Mouse (Mus musculus): ENCODE measurements at regions not wholly inside any gene's neighbourhood (a gene's known extent, or its start where the extent isn't known, plus 50 kb on each side); places are given as distances from the start of the nearest gene placed in this dataset.

DNA sequence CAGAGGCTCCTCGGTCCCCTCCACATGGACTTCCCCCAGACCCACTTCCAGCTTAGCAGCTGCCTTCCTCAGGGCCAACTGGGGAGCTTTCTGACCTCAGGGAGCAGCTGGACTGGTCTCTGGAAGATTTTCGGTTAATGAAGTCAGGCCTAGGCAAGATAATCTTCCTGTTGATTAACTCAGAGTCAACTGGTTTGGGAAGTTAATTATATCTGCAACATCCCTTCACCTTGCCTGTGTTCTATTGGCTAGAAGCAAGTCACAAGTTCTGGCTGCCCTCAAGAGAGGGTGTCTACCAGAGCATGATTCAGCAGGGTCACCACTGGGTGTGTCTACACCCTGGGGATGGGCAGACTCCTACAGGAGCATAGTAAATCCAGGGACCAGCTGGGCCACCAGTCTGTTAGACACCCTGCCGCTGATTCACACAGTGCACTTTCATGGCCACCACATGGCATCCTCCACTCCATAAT, 53.9 kb upstream of the Maml3 start:
- Histone ChIP-seq H3K4me2 (replicated peaks) (no peak overlapping the region), H3K27me3 (no peaks in the 10 kb centered on the region), H3K4me3 (replicated peaks) (no peak overlapping the region), H3K27ac (replicated peaks) (peak overlapping the region; percentile 65; the same call in 1 of the 2 replicates), H3K9me3 (replicated peaks) (no peaks in the 10 kb centered on the region), H3K36me3 (no peaks in the 10 kb centered on the region), H3K9ac (no peak overlapping the region), H3K4me1 (peaks cover 2% of the 10 kb centered on the region; the same call in 1 of the 2 replicates)
- ATAC-seq (ENCODE audit: insufficient number of reproducible peaks, low FRiP score, low TSS enrichment, low read depth), result no peak; the same call in 1 of the 2 replicates
- WGBS, result 68% methylated on average over 3 of the region's 3 CpGs

DNA sequence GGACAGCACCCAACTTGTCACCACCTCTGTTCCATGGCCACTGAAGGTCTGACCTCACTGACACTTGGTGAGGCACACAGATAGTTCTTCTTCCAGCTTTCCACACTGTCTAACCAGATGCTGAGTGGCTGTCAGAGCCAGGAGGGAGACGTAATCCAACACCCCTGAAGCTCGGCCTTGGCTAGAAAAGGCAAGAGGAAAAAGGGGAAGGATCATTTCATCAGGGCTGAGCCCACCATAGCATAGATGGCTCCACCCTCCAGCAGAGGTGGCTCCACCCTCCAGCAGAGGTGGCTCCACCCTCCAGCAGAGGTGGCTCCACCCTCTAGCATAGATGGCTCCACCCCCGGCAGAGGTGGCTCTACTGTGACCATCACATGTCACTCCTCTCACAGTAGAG, 56.8 kb upstream of the Maml3 start:
- Histone ChIP-seq H3K9ac (no peak overlapping the region), H3K4me3 (replicated peaks) (no peak overlapping the region), H3K4me1 (peaks cover 5% of the 10 kb centered on the region; the same call in 1 of the 2 replicates), H3K36me3 (no peaks in the 10 kb centered on the region), H3K9me3 (replicated peaks) (no peaks in the 10 kb centered on the region), H3K4me2 (replicated peaks) (no peak overlapping the region), H3K27ac (replicated peaks) (no peak overlapping the region), H3K27me3 (no peaks in the 10 kb centered on the region)
- 49% methylated on average over 3 of the region's 3 CpGs for WGBS
- ATAC-seq (ENCODE audit: insufficient number of reproducible peaks, low FRiP score, low TSS enrichment, low read depth), result no peak

DNA sequence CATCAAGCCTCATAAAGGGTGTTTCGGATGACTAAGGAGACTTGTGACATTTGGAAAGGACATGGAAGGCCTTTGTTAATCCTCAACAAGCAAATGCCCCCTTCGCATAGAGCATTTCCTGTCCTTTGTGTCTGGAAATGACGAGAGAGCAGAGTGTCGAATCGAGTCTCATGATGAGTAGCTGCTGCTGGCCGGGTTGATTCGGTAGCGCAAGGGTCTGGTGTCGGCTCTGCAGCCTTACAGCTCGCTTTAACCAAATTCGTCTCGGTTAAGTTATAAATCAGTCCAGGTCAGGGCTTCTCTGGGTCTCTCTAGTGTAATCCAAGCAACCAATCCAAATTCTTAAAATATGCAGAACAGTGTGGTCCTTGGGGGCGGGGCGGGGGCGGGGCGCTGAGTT, 59.1 kb upstream of the Maml3 start:
- Histone ChIP-seq H3K4me1 (peaks cover 5% of the 10 kb centered on the region; the same call in 1 of the 2 replicates), H3K4me3 (replicated peaks) (no peak overlapping the region; the same call in 1 of the 2 replicates), H3K27ac (replicated peaks) (0 out of 2 replicates have a peak overlapping the region, but pooled peaks have one; percentile 22), H3K9ac (no peak overlapping the region), H3K27me3 (no peaks in the 10 kb centered on the region), H3K36me3 (no peaks in the 10 kb centered on the region), H3K9me3 (replicated peaks) (no peaks in the 10 kb centered on the region), H3K4me2 (replicated peaks) (peak overlapping the region; percentile 26)
- WGBS, result 50% methylated on average over 16 of the region's 16 CpGs
- ATAC-seq (ENCODE audit: insufficient number of reproducible peaks, low FRiP score, low TSS enrichment, low read depth), result no peak

DNA sequence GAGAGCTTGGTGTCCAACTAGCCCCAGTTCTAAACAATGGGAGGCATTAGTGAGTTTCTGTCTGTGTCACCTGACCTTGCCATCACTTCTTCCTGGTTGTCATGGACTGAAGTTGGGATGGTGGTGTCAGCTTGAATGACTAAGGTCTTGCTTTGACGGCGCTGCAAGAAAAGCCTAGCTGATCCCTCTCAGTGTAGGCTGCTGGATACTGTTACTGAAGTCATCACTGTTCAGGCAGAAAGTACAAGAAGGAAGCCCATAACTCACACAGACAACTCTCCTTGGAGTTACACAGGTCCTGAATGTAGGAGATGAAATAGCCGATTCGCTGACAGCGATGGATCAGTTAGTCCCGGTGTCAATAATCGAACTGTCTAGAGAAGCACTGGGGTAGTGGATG, 62.5 kb upstream of the Maml3 start:
- H3K4me1 ChIP-seq, result peaks cover 5% of the 10 kb centered on the region; the same call in 1 of the 2 replicates
- WGBS, result 93% methylated on average over 7 of the region's 7 CpGs
- no peak for ATAC-seq (ENCODE audit: insufficient number of reproducible peaks, low FRiP score, low TSS enrichment, low read depth)
- H3K27me3 ChIP-seq, result no peaks in the 10 kb centered on the region
- no peak overlapping the region for H3K27ac ChIP-seq (replicated peaks)
- no peaks in the 10 kb centered on the region for H3K36me3 ChIP-seq
- H3K9me3 ChIP-seq (replicated peaks), result no peaks in the 10 kb centered on the region
- no peak overlapping the region for H3K4me2 ChIP-seq (replicated peaks)
- no peak overlapping the region for H3K4me3 ChIP-seq (replicated peaks)
- H3K9ac ChIP-seq, result no peak overlapping the region

DNA sequence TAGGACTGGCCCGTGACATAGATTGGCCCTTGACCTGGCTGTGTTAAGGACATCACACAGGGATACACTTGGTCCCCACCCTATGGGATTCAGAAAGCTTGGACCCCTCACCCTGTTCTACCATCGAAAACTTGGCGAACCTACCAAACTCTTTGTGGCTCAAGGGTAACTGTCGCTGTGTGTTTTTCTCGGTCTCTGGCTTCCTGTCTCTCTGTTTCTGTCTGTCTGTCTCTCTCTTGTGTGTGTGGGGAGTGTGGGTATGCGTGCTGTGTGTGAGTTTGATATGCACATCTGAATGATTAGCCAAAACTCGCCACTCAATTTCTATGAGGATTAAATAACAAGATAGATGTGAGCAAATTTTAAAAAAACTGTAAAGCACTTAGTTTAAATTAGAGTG, 66.0 kb upstream of the Maml3 start:
- Histone ChIP-seq H3K27me3 (no peaks in the 10 kb centered on the region), H3K9me3 (replicated peaks) (no peaks in the 10 kb centered on the region), H3K4me2 (replicated peaks) (no peak overlapping the region), H3K4me3 (replicated peaks) (no peak overlapping the region), H3K9ac (no peak overlapping the region), H3K4me1 (0 out of 2 replicates have a peak, but pooled peaks cover under 1% of the 10 kb centered on the region), H3K27ac (replicated peaks) (no peak overlapping the region), H3K36me3 (no peaks in the 10 kb centered on the region)
- WGBS, result 94% methylated on average over 7 of the region's 7 CpGs
- no peak for ATAC-seq (ENCODE audit: insufficient number of reproducible peaks, low FRiP score, low TSS enrichment, low read depth)

DNA sequence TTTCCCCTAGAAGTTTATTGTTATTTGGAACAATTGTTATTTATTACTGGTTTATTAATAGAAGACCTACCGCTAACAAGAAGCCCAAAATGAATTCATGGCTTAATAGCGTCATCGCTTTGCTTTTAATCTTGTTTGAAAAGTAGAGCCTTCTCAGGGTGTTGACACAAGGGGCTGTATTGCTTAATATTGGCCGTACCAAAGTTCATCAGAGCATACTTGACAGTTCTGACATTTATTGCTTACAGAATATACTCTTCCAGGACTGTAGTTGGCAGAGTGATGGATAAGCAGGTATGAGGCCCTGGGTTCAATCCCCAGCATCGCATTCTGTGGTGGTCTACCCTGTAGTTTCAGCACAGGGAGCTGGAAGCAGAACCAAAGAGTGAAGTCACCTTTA, 66.4 kb upstream of the Maml3 start:
- H3K36me3 ChIP-seq, result no peaks in the 10 kb centered on the region
- no peaks in the 10 kb centered on the region for H3K9me3 ChIP-seq (replicated peaks)
- H3K4me3 ChIP-seq (replicated peaks), result no peak overlapping the region
- no peak overlapping the region for H3K4me2 ChIP-seq (replicated peaks)
- WGBS, result 84% methylated on average over 5 of the region's 5 CpGs
- H3K27ac ChIP-seq (replicated peaks), result no peak overlapping the region
- ATAC-seq (ENCODE audit: insufficient number of reproducible peaks, low FRiP score, low TSS enrichment, low read depth), result no peak
- 0 out of 2 replicates have a peak, but pooled peaks cover 5% of the 10 kb centered on the region for H3K4me1 ChIP-seq
- no peak overlapping the region for H3K9ac ChIP-seq
- no peaks in the 10 kb centered on the region for H3K27me3 ChIP-seq

DNA sequence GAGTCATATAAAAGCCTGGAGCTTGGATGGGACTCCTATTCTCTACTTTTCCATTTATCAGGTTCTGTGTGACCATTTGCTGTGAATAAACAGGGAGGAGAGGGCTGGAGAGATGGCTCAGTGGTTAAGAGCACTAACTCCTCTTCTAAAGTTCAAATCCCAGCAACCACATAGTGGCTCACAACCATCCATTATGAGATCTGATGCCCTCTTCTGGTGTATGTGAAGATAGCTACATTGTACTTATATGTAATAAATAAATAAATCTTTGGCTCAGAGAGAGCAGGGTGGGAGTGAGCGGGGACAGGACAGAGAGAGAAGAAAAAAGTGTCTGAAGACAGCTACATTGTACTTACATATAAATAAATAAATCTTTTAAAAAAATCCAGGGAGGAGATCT, 68.6 kb upstream of the Maml3 start:
- Histone ChIP-seq H3K4me2 (replicated peaks) (no peak overlapping the region), H3K27me3 (no peaks in the 10 kb centered on the region), H3K9ac (no peak overlapping the region), H3K9me3 (replicated peaks) (no peaks in the 10 kb centered on the region), H3K36me3 (no peaks in the 10 kb centered on the region), H3K4me3 (replicated peaks) (no peak overlapping the region), H3K27ac (replicated peaks) (no peak overlapping the region), H3K4me1 (peaks cover 6% of the 10 kb centered on the region; the same call in 1 of the 2 replicates)
- no peak for ATAC-seq (ENCODE audit: insufficient number of reproducible peaks, low FRiP score, low TSS enrichment, low read depth)
- 85% methylated on average over 1 of the region's 1 CpGs for WGBS

DNA sequence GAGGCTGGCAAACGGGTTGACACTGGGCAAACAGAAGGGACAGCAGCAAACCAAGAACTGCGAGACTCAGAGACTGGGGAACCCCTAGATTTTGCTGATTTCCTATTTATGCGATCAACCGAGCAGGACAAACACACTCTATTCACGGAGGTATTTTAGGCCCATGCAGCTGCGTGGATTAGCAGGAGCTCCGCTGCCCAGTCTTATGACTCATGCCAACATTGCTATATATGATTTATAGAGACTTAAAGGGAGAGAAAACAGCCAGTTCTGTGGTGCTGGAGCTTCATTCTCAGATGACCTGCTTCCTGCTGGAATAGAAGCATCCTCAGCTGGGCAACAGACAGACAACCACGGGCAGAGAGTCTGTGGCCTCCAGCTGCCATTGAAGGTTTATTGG, 71.2 kb upstream of the Maml3 start:
- ATAC-seq (ENCODE audit: insufficient number of reproducible peaks, low FRiP score, low TSS enrichment, low read depth), result no peak
- Histone ChIP-seq H3K4me3 (replicated peaks) (no peak overlapping the region), H3K9me3 (replicated peaks) (no peaks in the 10 kb centered on the region), H3K36me3 (no peaks in the 10 kb centered on the region), H3K9ac (no peak overlapping the region), H3K27me3 (no peaks in the 10 kb centered on the region), H3K4me2 (replicated peaks) (no peak overlapping the region), H3K4me1 (peaks cover 32% of the 10 kb centered on the region), H3K27ac (replicated peaks) (no peak overlapping the region)
- 61% methylated on average over 8 of the region's 8 CpGs for WGBS

DNA sequence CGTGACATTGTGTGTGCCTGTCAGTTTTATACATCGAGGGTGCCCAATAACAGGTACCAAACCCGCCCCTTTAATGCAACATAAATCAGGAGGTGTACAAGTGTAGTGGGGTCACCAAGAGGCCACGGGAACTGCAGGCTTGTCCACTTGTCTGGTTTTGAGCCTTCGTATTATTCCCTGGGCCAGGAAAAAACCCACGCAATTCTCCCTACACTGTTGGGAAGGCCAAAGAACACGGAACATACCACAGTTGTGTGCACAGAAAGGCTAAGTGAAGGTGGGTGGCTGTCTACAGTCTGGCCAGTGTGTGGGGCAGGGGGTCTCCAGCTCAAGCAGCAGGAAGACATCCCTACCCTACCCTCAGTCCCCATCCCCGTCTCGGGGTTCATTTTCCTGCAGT, 74.0 kb upstream of the Maml3 start:
- H3K27me3 ChIP-seq, result no peaks in the 10 kb centered on the region
- 64% methylated on average over 9 of the region's 9 CpGs for WGBS
- H3K4me1 ChIP-seq, result peaks cover 39% of the 10 kb centered on the region
- no peak overlapping the region for H3K9ac ChIP-seq
- no peak overlapping the region for H3K4me3 ChIP-seq (replicated peaks)
- H3K27ac ChIP-seq (replicated peaks), result peak overlapping the region; percentile 96
- H3K36me3 ChIP-seq, result no peaks in the 10 kb centered on the region
- ATAC-seq (ENCODE audit: insufficient number of reproducible peaks, low FRiP score, low TSS enrichment, low read depth), result no peak
- H3K9me3 ChIP-seq (replicated peaks), result no peaks in the 10 kb centered on the region
- H3K4me2 ChIP-seq (replicated peaks), result peak overlapping the region; percentile 49; the same call in 1 of the 2 replicates

DNA sequence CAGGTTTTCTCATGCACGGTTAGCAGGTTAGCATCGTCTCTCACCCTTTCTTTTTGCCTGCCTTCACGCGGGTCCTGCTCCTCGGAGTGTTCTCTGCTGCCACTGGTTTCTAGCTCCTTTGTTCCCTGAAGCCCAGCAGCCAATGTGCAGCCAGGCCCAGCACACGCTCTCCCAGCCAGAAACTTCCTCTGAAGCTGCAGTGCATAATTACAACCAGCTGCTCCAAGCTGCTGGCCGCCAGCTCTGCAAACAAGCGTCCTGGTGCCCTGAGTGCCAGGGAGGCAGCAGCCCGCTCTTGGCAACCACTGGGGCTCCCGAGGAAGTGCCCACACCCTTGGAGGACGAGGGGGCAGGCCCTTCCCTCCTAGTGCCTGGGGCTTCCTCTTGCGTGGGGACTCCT, 74.8 kb upstream of the Maml3 start:
- ATAC-seq (ENCODE audit: insufficient number of reproducible peaks, low FRiP score, low TSS enrichment, low read depth), result peak; percentile 92
- Histone ChIP-seq H3K9me3 (replicated peaks) (no peaks in the 10 kb centered on the region), H3K36me3 (no peaks in the 10 kb centered on the region), H3K27ac (replicated peaks) (peak overlapping the region; percentile 96), H3K4me1 (peaks cover 43% of the 10 kb centered on the region), H3K4me3 (replicated peaks) (peak overlapping the region; percentile 26), H3K9ac (0 out of 2 replicates have a peak overlapping the region, but pooled peaks have one; percentile 1), H3K27me3 (no peaks in the 10 kb centered on the region), H3K4me2 (replicated peaks) (peak overlapping the region; percentile 49)
- 1% methylated on average over 12 of the region's 12 CpGs for WGBS

DNA sequence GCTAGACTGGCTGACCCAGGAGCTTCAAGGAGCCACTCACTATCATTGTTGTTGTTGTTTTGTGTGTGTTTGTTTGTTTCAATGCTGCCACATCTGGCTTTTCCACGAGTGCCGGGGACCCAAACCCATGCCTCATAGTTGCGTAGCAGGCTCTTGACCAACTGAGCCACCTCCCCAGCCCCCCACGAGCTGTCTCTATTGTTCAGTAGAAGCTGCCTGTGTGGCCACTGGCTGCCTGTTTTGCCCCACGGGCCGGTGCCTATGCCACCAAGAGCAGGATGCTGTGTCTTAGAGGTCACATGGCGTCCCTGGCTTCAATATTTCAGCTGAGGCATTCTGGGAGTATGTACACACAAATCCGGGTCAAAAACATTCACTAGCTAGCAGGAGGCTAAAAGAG, 75.4 kb upstream of the Maml3 start:
- H3K9ac ChIP-seq, result no peak overlapping the region
- peak overlapping the region; percentile 49 for H3K4me2 ChIP-seq (replicated peaks)
- no peaks in the 10 kb centered on the region for H3K9me3 ChIP-seq (replicated peaks)
- 22% methylated on average over 8 of the region's 8 CpGs for WGBS
- peaks cover 43% of the 10 kb centered on the region for H3K4me1 ChIP-seq
- peak overlapping the region; percentile 96 for H3K27ac ChIP-seq (replicated peaks)
- H3K36me3 ChIP-seq, result no peaks in the 10 kb centered on the region
- no peak; the same call in 1 of the 2 replicates for ATAC-seq (ENCODE audit: insufficient number of reproducible peaks, low FRiP score, low TSS enrichment, low read depth)
- H3K27me3 ChIP-seq, result no peaks in the 10 kb centered on the region
- no peak overlapping the region for H3K4me3 ChIP-seq (replicated peaks)

DNA sequence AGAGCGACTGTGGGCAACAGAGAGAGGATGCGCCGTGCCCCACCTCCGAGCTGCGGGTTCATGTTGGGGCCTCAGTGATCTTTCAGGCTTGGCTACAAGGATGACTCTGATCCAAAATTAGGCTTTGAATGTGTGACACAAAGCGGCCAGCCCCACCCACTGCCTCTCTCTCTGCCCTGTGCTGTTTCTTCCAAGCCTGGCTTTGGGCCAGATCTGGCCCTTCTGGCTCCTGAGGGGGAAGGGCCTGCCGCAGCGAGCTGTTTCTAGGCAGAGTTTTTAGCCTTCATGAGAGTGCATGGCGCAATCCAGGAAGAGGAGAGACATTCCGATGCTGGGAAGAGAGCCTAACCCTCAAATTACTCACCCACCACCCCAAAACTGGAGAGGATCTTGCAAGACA, 75.9 kb upstream of the Maml3 start:
- Histone ChIP-seq H3K9ac (no peak overlapping the region), H3K27ac (replicated peaks) (peak overlapping the region; percentile 96), H3K9me3 (replicated peaks) (no peaks in the 10 kb centered on the region), H3K27me3 (no peaks in the 10 kb centered on the region), H3K4me2 (replicated peaks) (peak overlapping the region; percentile 24; the same call in 1 of the 2 replicates), H3K4me1 (peaks cover 43% of the 10 kb centered on the region), H3K4me3 (replicated peaks) (no peak overlapping the region), H3K36me3 (no peaks in the 10 kb centered on the region)
- 18% methylated on average over 10 of the region's 10 CpGs for whole genome bisulfite sequencing
- peak; percentile 63 for ATAC-seq (ENCODE audit: insufficient number of reproducible peaks, low FRiP score, low TSS enrichment, low read depth)
